Mouse (Mus musculus) embryonic facial prominence, embryonic 11.5 days (tissue): ENCODE measurements at regions not wholly inside any gene's neighbourhood (a gene's known extent, or its start where the extent isn't known, plus 50 kb on each side); places are given as distances from the start of the nearest gene placed in this dataset.
A peak's percentile ranks its signal among the peaks of the same experiment; 100 is the strongest.

Experiments
- ATAC-seq: fragments of 200-750 bp; cut with Nextera tagmentation; replicated peaks from 2 replicates; pipeline ENCODE4 v1.8.0; 2017; ENCODE audit warnings: low read depth; ENCODE audit not compliant: insufficient number of reproducible peaks, low FRiP score, low TSS enrichment
- DNase-seq: peaks from one replicate; pipeline ENCODE4 v3.0.0-alpha.2; 2015; ENCODE audit warnings: low spot score
- H3K27ac ChIP-seq: fragments of 300-500 bp; sonication (generic); replicated peaks from 2 replicates; pipeline ENCODE4 v1.5.1; 2014; ENCODE audit warnings: mild to moderate bottlenecking, low read depth, low read length, control low read depth
- H3K27me3 ChIP-seq: fragments of 300-500 bp; sonication (generic); 2 replicates; pipeline ENCODE4 v1.6.1; 2014; ENCODE audit warnings: mild to moderate bottlenecking, low read length, moderate library complexity, mixed read lengths; ENCODE audit not compliant: control insufficient read depth, insufficient read depth
- H3K36me3 ChIP-seq: fragments of 300-500 bp; sonication (generic); replicated peaks from 2 replicates; pipeline ENCODE4 v1.6.1; 2014; ENCODE audit warnings: low read depth, mild to moderate bottlenecking, low read length, moderate library complexity, mixed read lengths; ENCODE audit not compliant: control insufficient read depth, insufficient read depth
- H3K4me1 ChIP-seq: fragments of 300-500 bp; sonication (generic); 2 replicates; pipeline ENCODE4 v1.6.1; 2014; ENCODE audit warnings: low read length, mixed read lengths; ENCODE audit not compliant: control insufficient read depth, insufficient read depth
- H3K4me2 ChIP-seq: fragments of 300-500 bp; sonication (generic); 2 replicates; pipeline ENCODE4 v1.6.1; 2014; ENCODE audit warnings: low read depth, mild to moderate bottlenecking, control low read depth, low read length, moderate library complexity
- H3K4me3 ChIP-seq: fragments of 300-500 bp; sonication (generic); 2 replicates; pipeline ENCODE4 v1.5.1; 2014; ENCODE audit warnings: low read depth, low read length, control low read depth
- H3K9ac ChIP-seq: fragments of 300-500 bp; sonication (generic); replicated peaks from 2 replicates; pipeline ENCODE4 v1.6.1; 2014; ENCODE audit warnings: mild to moderate bottlenecking, control low read depth, low read length
- H3K9me3 ChIP-seq: fragments of 300-500 bp; sonication (generic); replicated peaks from 2 replicates; pipeline ENCODE4 v1.6.1; 2016; ENCODE audit warnings: mild to moderate bottlenecking, low read length, inconsistent platforms, mixed read lengths; ENCODE audit not compliant: control insufficient read depth
- WGBS: fragments of 180-500 bp; shearing (Covaris S2); extraction: QIAGEN DNeasy Blood & Tissue Kit; methylation state at CpG from one replicate; pipeline ENCODE4 v1.1.7; 2014; 5-methylcytosine and 5-hydroxymethylcytosine counted together

- H3K4me1 ChIP-seq = no peaks in the 10 kb centered on the region
- H3K4me2 ChIP-seq = no peak overlapping the region
- no peaks in the 10 kb centered on the region for H3K36me3 ChIP-seq
- ATAC-seq (no peak), DNase-seq (no peak)
- WGBS = 76% methylated on average over 3 of the region's 3 CpGs
- no peaks in the 10 kb centered on the region for H3K27me3 ChIP-seq
- no peaks in the 10 kb centered on the region for H3K9me3 ChIP-seq
- no peak overlapping the region for H3K27ac ChIP-seq
- H3K9ac ChIP-seq = no peak overlapping the region
- no peak overlapping the region for H3K4me3 ChIP-seq
These were observed 416.0 kb downstream of the Tmem114 start for GRCm38 (mm10) chr16:8008966-8009365.

- no peak overlapping the region for H3K4me3 ChIP-seq
- H3K36me3 ChIP-seq = no peaks in the 10 kb centered on the region
- 77% methylated on average over 3 of the region's 3 CpGs for WGBS
- DNase-seq = no peak
- H3K9me3 ChIP-seq = no peaks in the 10 kb centered on the region
- no peaks in the 10 kb centered on the region for H3K27me3 ChIP-seq
- no peak overlapping the region for H3K4me2 ChIP-seq
- H3K9ac ChIP-seq = no peak overlapping the region
- no peak overlapping the region for H3K27ac ChIP-seq
- ATAC-seq = no peak
- no peaks in the 10 kb centered on the region for H3K4me1 ChIP-seq
These were observed 418.3 kb downstream of the Tmem114 start for GRCm38 (mm10) chr16:8006631-8007030.

GRCm38 (mm10) chr16:8002339-8003089 lies 422.4 kb downstream of the Tmem114 start:
- no peaks in the 10 kb centered on the region for H3K36me3 ChIP-seq
- 89% methylated on average over 7 of the region's 7 CpGs for WGBS
- H3K4me2 ChIP-seq = no peak overlapping the region
- no peaks in the 10 kb centered on the region for H3K27me3 ChIP-seq
- no peak overlapping the region for H3K27ac ChIP-seq
- no peaks in the 10 kb centered on the region for H3K9me3 ChIP-seq
- no peaks in the 10 kb centered on the region for H3K4me1 ChIP-seq
- no peak overlapping the region for H3K9ac ChIP-seq
- DNase-seq = no peak
- ATAC-seq = no peak
- H3K4me3 ChIP-seq = no peak overlapping the region

- Histone ChIP-seq H3K36me3 (no peaks in the 10 kb centered on the region), H3K4me3 (no peak overlapping the region), H3K27me3 (no peaks in the 10 kb centered on the region), H3K27ac (no peak overlapping the region), H3K9ac (no peak overlapping the region), H3K4me2 (no peak overlapping the region), H3K4me1 (no peaks in the 10 kb centered on the region), H3K9me3 (no peaks in the 10 kb centered on the region)
- 59% methylated on average over 10 of the region's 10 CpGs for whole genome bisulfite sequencing
- ATAC-seq (no peak), DNase-seq (peak; percentile 1)
These were observed 442.1 kb downstream of the Tmem114 start for GRCm38 (mm10) chr16:7982816-7983215.

- H3K4me2 ChIP-seq = no peak overlapping the region
- no peaks in the 10 kb centered on the region for H3K27me3 ChIP-seq
- H3K9me3 ChIP-seq = no peaks in the 10 kb centered on the region
- no peaks in the 10 kb centered on the region for H3K36me3 ChIP-seq
- ATAC-seq (no peak), DNase-seq (no peak)
- no peak overlapping the region for H3K4me3 ChIP-seq
- 69% methylated on average over 6 of the region's 6 CpGs for WGBS
- no peak overlapping the region for H3K9ac ChIP-seq
- H3K27ac ChIP-seq = no peak overlapping the region
- no peaks in the 10 kb centered on the region for H3K4me1 ChIP-seq
These were observed 446.5 kb downstream of the Tmem114 start for GRCm38 (mm10) chr16:7978466-7978865.

GRCm38 (mm10) chr16:7951616-7952015 lies 473.3 kb downstream of the Tmem114 start:
- Histone ChIP-seq H3K27ac (no peak overlapping the region), H3K9ac (no peak overlapping the region), H3K27me3 (no peaks in the 10 kb centered on the region), H3K4me3 (no peak overlapping the region), H3K9me3 (no peaks in the 10 kb centered on the region), H3K36me3 (no peaks in the 10 kb centered on the region), H3K4me2 (no peak overlapping the region), H3K4me1 (no peaks in the 10 kb centered on the region)
- 79% methylated on average over 2 of the region's 2 CpGs for WGBS
- DNase-seq (no peak), ATAC-seq (no peak)

GRCm38 (mm10) chr16:7942333-7942732 lies 482.6 kb downstream of the Tmem114 start:
- Histone ChIP-seq H3K9ac (no peak overlapping the region), H3K36me3 (no peaks in the 10 kb centered on the region), H3K4me1 (no peaks in the 10 kb centered on the region), H3K9me3 (no peaks in the 10 kb centered on the region), H3K27ac (no peak overlapping the region), H3K4me2 (no peak overlapping the region), H3K4me3 (no peak overlapping the region), H3K27me3 (no peaks in the 10 kb centered on the region)
- ATAC-seq (no peak), DNase-seq (no peak)
- WGBS = 85% methylated on average over 2 of the region's 2 CpGs

- Histone ChIP-seq H3K9me3 (no peaks in the 10 kb centered on the region), H3K4me1 (no peaks in the 10 kb centered on the region), H3K27ac (no peak overlapping the region), H3K27me3 (no peaks in the 10 kb centered on the region), H3K36me3 (no peaks in the 10 kb centered on the region), H3K4me2 (no peak overlapping the region), H3K4me3 (no peak overlapping the region), H3K9ac (no peak overlapping the region)
- WGBS = 65% methylated on average over 5 of the region's 5 CpGs
- DNase-seq (no peak), ATAC-seq (no peak)
These were observed 487.8 kb downstream of the Tmem114 start for GRCm38 (mm10) chr16:7937167-7937566.
